Mouse (Mus musculus) kidney, postnatal 10 days (tissue): ENCODE data around the gene 4930469K13Rik.
A peak's percentile ranks its signal among the peaks of the same experiment; 100 is the strongest.

Source experiments
- DNase-seq: peaks from one replicate; pipeline ENCODE4 v3.0.0; 2021; ENCODE audit warnings: mixed read lengths

Gene 4930469K13Rik

GRCm38 (mm10) chr11:34078581-34078980 is 19.8 kb downstream of the 4930469K13Rik start:
- no peak for DNase-seq

GRCm38 (mm10) chr11:34077870-34078269 is 20.5 kb downstream of the 4930469K13Rik start:
- DNase-seq = no peak

- peak; percentile 79 for DNase-seq
These were observed 24.6 kb downstream of the 4930469K13Rik start for GRCm38 (mm10) chr11:34073776-34074175.

- DNase-seq = no peak
These were observed 26.0 kb downstream of the 4930469K13Rik start for GRCm38 (mm10) chr11:34072309-34072708.

- peak; percentile 50 for DNase-seq
These were observed 27.8 kb downstream of the 4930469K13Rik start for GRCm38 (mm10) chr11:34070596-34070995.

GRCm38 (mm10) chr11:34063702-34064485 is 34.5 kb downstream of the 4930469K13Rik start:
- no peak for DNase-seq

GRCm38 (mm10) chr11:34063257-34063656 is 35.1 kb downstream of the 4930469K13Rik start:
- DNase-seq = no peak

- DNase-seq = no peak
These were observed 36.6 kb downstream of the 4930469K13Rik start for GRCm38 (mm10) chr11:34061740-34062139.

- no peak for DNase-seq
These were observed 39.4 kb downstream of the 4930469K13Rik start for GRCm38 (mm10) chr11:34058960-34059359.

GRCm38 (mm10) chr11:34058332-34058731 is 40.0 kb downstream of the 4930469K13Rik start:
- no peak for DNase-seq

- no peak for DNase-seq
These were observed 41.6 kb downstream of the 4930469K13Rik start for GRCm38 (mm10) chr11:34056715-34057114.

GRCm38 (mm10) chr11:34054031-34054727 is 44.2 kb downstream of the 4930469K13Rik start:
- DNase-seq = no peak

GRCm38 (mm10) chr11:34053031-34053818 is 45.1 kb downstream of the 4930469K13Rik start:
- no peak for DNase-seq

- no peak for DNase-seq
These were observed 47.7 kb downstream of the 4930469K13Rik start for GRCm38 (mm10) chr11:34050643-34051042.

- DNase-seq = no peak
These were observed 48.3 kb downstream of the 4930469K13Rik start for GRCm38 (mm10) chr11:34050063-34050462.

GRCm38 (mm10) chr11:34049125-34049379 is 49.3 kb downstream of the 4930469K13Rik start:
- no peak for DNase-seq

- DNase-seq = no peak
These were observed 49.8 kb downstream of the 4930469K13Rik start for GRCm38 (mm10) chr11:34048375-34049124.

- no peak for DNase-seq
These were observed 50.8 kb downstream of the 4930469K13Rik start for GRCm38 (mm10) chr11:34047542-34047937.

- no peak for DNase-seq
These were observed 51.4 kb downstream of the 4930469K13Rik start, which contains the start of gene Lcp2 for GRCm38 (mm10) chr11:34046767-34047541. Gene Lcp2, plus strand, starts transcription at chr11:34046920.

- no peak for DNase-seq
These were observed 55.5 kb downstream of the 4930469K13Rik start for GRCm38 (mm10) chr11:34042808-34043207.

GRCm38 (mm10) chr11:34040061-34040460 is 58.3 kb downstream of the 4930469K13Rik start:
- no peak for DNase-seq
